Mouse (Mus musculus) urinary bladder, adult 18-20 months (tissue): ENCODE measurements around the gene Sirpb1b.
"Not testable (repeated sequence)": the region's sequence is repeated elsewhere in the genome, so short reads cannot be mapped to it uniquely, and the experiment has no call there.

Experiments
- DNase-seq, 2 experiments: peaks; one replicate each; pipeline ENCODE4 v3.0.0; 2022; ENCODE audit warnings: low spot score in 2 of 2, mixed read lengths in 2 of 2

Sirpb1b gene

GRCm38 (mm10) chr3:15574887-15575286 is at the start of gene Sirpb1b:
Gene Sirpb1b, minus strand, starts transcription at chr3:15575065.
- DNase-seq: not testable (repeated sequence)

- DNase-seq: not testable (repeated sequence)
Observed at GRCm38 (mm10) chr3:15590377-15591117, 15.7 kb upstream of the Sirpb1b start.

DNA sequence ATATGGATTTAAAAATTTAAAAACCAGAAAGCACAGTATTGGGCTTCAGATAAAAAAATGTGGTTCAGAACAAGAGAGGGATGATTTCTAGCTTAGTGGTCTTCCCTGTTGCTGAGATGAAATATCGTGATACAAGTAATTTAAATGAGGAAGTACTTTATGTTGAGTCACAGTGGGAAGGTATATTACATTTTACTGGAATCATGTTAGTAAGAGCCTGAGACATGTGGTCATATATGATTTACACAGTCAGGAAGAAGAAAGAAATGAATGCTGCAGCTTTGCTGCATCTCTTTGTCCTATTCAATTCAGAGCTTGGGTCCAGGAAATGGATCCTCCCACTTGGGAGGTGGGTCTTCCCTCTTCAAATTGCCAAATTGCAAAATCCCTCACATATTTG is 11.8 kb upstream of the Sirpb1b start:
- not testable (repeated sequence) for DNase-seq

DNA sequence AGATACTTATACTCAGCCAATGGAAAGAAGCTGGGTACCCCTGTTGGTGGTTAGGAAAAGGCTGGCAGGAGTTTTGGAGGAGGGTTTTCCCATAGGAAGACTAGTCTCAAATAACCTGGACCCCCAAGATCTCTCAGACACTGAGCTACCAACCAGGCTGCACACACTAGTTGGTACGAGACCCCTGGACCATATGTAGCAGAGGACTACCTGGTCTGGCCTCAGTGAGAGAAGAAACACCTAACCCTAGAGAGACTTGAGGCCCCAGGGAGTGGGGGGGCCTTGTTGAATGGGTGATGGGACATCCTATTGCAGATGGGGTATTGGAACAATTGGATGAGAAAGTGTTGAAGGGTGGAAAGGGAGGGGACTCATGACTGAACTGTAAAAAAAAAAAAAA is 8.6 kb upstream of the Sirpb1b start:
- DNase-seq: no peak

GRCm38 (mm10) chr3:15582948-15583347 is 8.1 kb upstream of the Sirpb1b start:
- DNase-seq: not testable (repeated sequence)

DNA sequence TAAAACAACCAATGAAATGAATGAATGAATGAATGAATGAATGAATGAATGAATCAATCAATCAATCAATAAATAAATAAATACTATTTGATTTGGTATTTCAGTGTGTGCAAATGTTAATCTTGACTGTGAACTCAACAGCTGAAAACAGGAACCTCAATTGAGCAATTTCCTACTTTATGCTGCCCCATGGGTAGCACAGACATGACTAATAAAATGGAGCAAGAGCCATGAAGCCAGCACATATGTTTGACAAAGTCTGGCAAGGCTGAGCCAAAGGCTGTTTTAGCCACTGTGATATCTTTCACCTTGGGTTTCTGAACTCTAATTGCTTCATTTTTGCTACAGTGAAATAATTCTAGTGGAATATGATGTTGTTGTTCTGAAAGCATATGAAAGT is 1.6 kb upstream of the Sirpb1b start:
- not testable (repeated sequence) for DNase-seq

GRCm38 (mm10) chr3:15528589-15528988 is 46.3 kb downstream of the Sirpb1b start:
- no peak for DNase-seq

- DNase-seq: not testable (repeated sequence)
Observed at GRCm38 (mm10) chr3:15513608-15514007, 61.3 kb downstream of the Sirpb1b start.

DNA sequence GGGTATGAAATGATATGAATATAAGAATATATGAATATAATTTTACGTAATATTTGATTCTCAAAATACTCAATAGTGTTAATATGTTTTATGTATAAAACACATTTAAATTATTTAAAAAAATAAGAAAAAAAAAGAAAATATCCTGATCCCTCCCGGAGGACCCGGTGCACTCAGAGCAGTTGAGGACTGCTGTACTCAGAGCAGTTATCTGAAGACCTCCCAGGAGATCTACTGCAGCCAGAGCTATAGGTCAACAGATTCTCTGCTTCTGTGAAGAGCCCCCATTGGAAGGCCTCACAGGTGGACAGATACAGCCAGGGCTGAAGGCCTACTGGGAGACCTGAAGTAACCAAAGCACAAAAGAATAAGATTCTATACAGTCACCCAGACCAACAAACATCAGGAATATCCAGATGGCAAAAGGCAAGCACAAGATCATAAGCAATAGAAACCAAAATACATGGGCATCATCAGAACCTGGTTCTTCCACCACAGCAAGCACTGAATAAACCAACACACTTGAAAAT is 67.0 kb downstream of the Sirpb1b start:
- DNase-seq: not testable (repeated sequence)

DNA sequence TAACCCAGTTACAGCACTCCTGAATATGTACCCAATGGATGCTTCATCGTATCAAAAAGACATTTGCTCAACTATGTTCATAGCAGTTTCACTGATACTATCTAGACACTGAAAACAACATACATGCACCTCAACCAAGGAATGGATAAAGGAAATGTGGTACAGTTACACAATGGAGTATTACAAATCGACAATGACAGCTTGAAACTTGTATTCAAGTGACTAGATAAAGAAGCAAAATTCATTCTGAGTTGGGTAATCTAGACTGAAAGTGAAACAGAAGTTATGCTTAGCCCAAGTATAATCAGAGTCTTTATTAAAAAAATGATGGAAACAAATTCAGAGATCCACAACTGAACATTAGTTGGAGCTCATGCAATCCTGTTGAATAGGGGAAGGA is 100.0 kb downstream of the Sirpb1b start:
- not testable (repeated sequence) for DNase-seq

- not testable (repeated sequence) for DNase-seq
Observed at GRCm38 (mm10) chr3:15470158-15470557, 104.7 kb downstream of the Sirpb1b start.
